Comparison of ENCODE assay signal across 14 mouse cellular contexts in genomic region chr16:67949112-67949511, GRCm38 (mm10).
"Had no signal": no experiment of that assay in that cellular context is flagged by ENCODE, and none has a peak within 500 bp of the region (broad histone marks: within the 10 kb centered on the region; RNA-seq: fewer than 3 reads in every experiment).

No protein-coding gene starts in this region.

- H3K4me3 ChIP-seq: embryonic facial prominence, embryonic 10.5 days; embryonic facial prominence, embryonic 12.5 days; embryonic facial prominence, embryonic 13.5 days; embryonic facial prominence, embryonic 15.5 days; erythroblast, embryonic 14.5 days; forebrain, embryonic 10.5 days; forebrain, embryonic 12.5 days; forebrain, embryonic 13.5 days; forebrain, embryonic 15.5 days; gastrocnemius, adult 2 months; heart, adult 2 months had no signal

- H3K4me2 ChIP-seq: embryonic facial prominence, embryonic 12.5 days; embryonic facial prominence, embryonic 13.5 days; embryonic facial prominence, embryonic 15.5 days; forebrain, embryonic 12.5 days; forebrain, embryonic 13.5 days; forebrain, embryonic 15.5 days had no signal

- H3K9ac ChIP-seq: embryonic facial prominence, embryonic 12.5 days; embryonic facial prominence, embryonic 13.5 days; embryonic facial prominence, embryonic 15.5 days; forebrain, embryonic 12.5 days; forebrain, embryonic 13.5 days; forebrain, embryonic 15.5 days; forebrain, postnatal 0 days had no signal

- H3K27ac ChIP-seq: embryonic facial prominence, embryonic 10.5 days; embryonic facial prominence, embryonic 12.5 days; embryonic facial prominence, embryonic 13.5 days; embryonic facial prominence, embryonic 15.5 days; forebrain, embryonic 10.5 days; forebrain, embryonic 12.5 days; forebrain, embryonic 13.5 days; forebrain, embryonic 15.5 days; gastrocnemius, adult 2 months; heart, adult 2 months had no signal

- H3K36me3 ChIP-seq: embryonic facial prominence, embryonic 10.5 days; embryonic facial prominence, embryonic 12.5 days; embryonic facial prominence, embryonic 13.5 days; embryonic facial prominence, embryonic 15.5 days; forebrain, embryonic 10.5 days; forebrain, embryonic 12.5 days; forebrain, embryonic 15.5 days had no signal

- ATAC-seq: forebrain, embryonic 13.5 days; forebrain, embryonic 14.5 days; forebrain, embryonic 15.5 days; forebrain, embryonic 16.5 days; forebrain, postnatal 0 days had no signal

- H3K4me1 ChIP-seq: embryonic facial prominence, embryonic 10.5 days; embryonic facial prominence, embryonic 12.5 days; embryonic facial prominence, embryonic 13.5 days; embryonic facial prominence, embryonic 15.5 days; forebrain, embryonic 10.5 days; forebrain, embryonic 12.5 days; forebrain, embryonic 13.5 days; forebrain, embryonic 15.5 days had no signal

- H3K9me3 ChIP-seq: embryonic facial prominence, embryonic 10.5 days; embryonic facial prominence, embryonic 12.5 days; embryonic facial prominence, embryonic 13.5 days; embryonic facial prominence, embryonic 15.5 days; forebrain, embryonic 10.5 days; forebrain, embryonic 12.5 days; forebrain, embryonic 13.5 days; forebrain, embryonic 15.5 days had no signal

- H3K27me3 ChIP-seq: embryonic facial prominence, embryonic 12.5 days; embryonic facial prominence, embryonic 13.5 days; embryonic facial prominence, embryonic 15.5 days; forebrain, embryonic 12.5 days; forebrain, embryonic 13.5 days; forebrain, embryonic 15.5 days had no signal
